Mouse (Mus musculus) stomach, embryonic 15.5 days (tissue): Measurements from ENCODE around the gene Zfr. TPM values are rescaled to one million over a fixed set of nuclear protein-coding genes. Genes with fewer than 3 reads are reported as not detected.
"Not testable (repeated sequence)": the region's sequence is repeated elsewhere in the genome, so short reads cannot be mapped to it uniquely, and the experiment has no call there.

ENCODE experiments used
- ATAC-seq: fragments of 200-750 bp; cut with Nextera tagmentation; 2 replicates; pipeline ENCODE4 v1.8.0; 2017; ENCODE audit warnings: low read depth, moderate number of reproducible peaks, moderate TSS enrichment; ENCODE audit not compliant: insufficient read depth, low FRiP score
- H3K27ac ChIP-seq: fragments of 300-500 bp; sonication (generic); 2 replicates; pipeline ENCODE4 v1.5.1; 2015; ENCODE audit warnings: mild to moderate bottlenecking, inconsistent platforms
- H3K27me3 ChIP-seq: fragments of 300-500 bp; sonication (generic); replicated peaks from 2 replicates; pipeline ENCODE4 v1.6.1; 2015; ENCODE audit warnings: inconsistent platforms
- H3K36me3 ChIP-seq: fragments of 300-500 bp; sonication (generic); 2 replicates; pipeline ENCODE4 v1.6.1; 2015; ENCODE audit warnings: inconsistent platforms
- H3K4me1 ChIP-seq: fragments of 300-500 bp; sonication (generic); 2 replicates; pipeline ENCODE4 v1.6.1; 2015; ENCODE audit warnings: inconsistent platforms
- H3K4me2 ChIP-seq: fragments of 300-500 bp; sonication (generic); 2 replicates; pipeline ENCODE4 v1.6.1; 2015; ENCODE audit warnings: mild to moderate bottlenecking, inconsistent platforms
- H3K4me3 ChIP-seq: fragments of 300-500 bp; sonication (generic); replicated peaks from 2 replicates; pipeline ENCODE4 v1.5.1; 2015; ENCODE audit warnings: inconsistent platforms
- H3K9ac ChIP-seq: fragments of 300-500 bp; sonication (generic); 2 replicates; pipeline ENCODE4 v1.6.1; 2015; ENCODE audit warnings: inconsistent platforms
- H3K9me3 ChIP-seq: fragments of 300-500 bp; sonication (generic); 2 replicates; pipeline ENCODE4 v1.6.1; 2016; ENCODE audit warnings: inconsistent platforms
- WGBS: fragments of 180-500 bp; shearing (Covaris S2); methylation state at CpG from one replicate; pipeline ENCODE4 v1.1.7; 2015; 5-methylcytosine and 5-hydroxymethylcytosine counted together
- polyA plus RNA-seq: library from polyadenylated mRNA; unstranded; fragments of >200 nt; fragmentation: Nextera tagmentation; extraction: Ambion mirVana; gene quantifications from 2 replicates; pipeline ENCODE4 v1.2.1, GENCODE M21; 2015

The Zfr gene
- polyA plus RNA-seq, 1 experiment from 2014 or later: 105 TPM

DNA sequence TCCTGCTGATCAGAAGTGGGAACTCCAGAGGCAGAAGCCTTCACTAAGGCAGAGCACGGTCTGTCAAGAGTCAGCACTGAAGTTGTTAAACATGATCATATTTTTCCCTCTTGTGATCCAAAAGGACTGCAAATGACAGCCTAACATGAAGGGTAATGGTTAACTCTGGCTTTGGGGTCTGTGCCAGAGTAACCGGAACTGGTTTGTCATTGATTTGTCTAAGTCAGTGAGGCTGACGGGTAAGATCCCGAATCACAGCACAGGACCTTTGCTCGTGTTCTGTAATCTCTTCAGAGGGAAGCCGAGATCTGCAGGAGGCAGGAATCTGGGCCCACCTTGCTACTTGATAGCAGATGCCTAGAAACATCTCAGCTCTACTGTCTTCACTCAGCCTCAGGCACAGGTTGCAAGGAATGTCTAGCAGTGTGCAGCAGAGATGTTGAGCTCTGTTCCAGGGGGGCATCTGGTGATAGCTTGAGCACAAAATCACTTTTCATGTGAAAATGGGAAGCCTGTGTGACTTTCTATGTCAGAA lies 90.0 kb downstream of the Zfr start:
- Histone ChIP-seq H3K9me3 (no peaks in the 10 kb centered on the region), H3K4me2 (0 out of 2 replicates have a peak overlapping the region, but pooled peaks have one; percentile 66), H3K4me1 (peaks cover 26% of the 10 kb centered on the region), H3K9ac (no peak overlapping the region), H3K27me3 (no peaks in the 10 kb centered on the region), H3K4me3 (no peak overlapping the region), H3K27ac (0 out of 2 replicates have a peak overlapping the region, but pooled peaks have one; percentile 40), H3K36me3 (no peaks in the 10 kb centered on the region)
- ATAC-seq: no peak
- 61% methylated on average over 6 of the region's 6 CpGs for WGBS

DNA sequence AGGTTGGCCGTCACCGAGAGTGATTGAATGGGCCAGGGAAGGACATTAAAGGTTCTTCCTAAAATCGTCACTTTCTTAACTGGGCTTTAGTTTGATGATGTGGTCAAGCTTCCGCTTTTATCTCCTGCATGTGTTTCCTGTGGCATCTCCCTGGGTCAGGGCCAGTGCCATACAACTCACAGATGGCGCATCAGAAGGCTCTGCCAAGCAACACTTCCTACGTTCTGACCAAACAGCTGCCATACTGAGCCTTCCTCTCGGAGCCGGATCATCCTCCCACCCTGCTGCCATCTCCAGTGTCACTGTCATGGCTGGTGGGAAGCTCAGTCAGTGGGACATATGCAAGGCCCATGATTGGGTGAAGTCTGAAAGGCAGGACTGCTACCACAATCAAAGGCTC lies 93.9 kb downstream of the Zfr start:
- H3K36me3 ChIP-seq: no peaks in the 10 kb centered on the region
- 71% methylated on average over 8 of the region's 8 CpGs for WGBS
- no peak for ATAC-seq
- H3K27me3 ChIP-seq: no peaks in the 10 kb centered on the region
- H3K9ac ChIP-seq: no peak overlapping the region
- no peak overlapping the region for H3K4me3 ChIP-seq
- no peaks in the 10 kb centered on the region for H3K9me3 ChIP-seq
- peaks cover 21% of the 10 kb centered on the region for H3K4me1 ChIP-seq
- no peak overlapping the region for H3K27ac ChIP-seq
- no peak overlapping the region for H3K4me2 ChIP-seq

DNA sequence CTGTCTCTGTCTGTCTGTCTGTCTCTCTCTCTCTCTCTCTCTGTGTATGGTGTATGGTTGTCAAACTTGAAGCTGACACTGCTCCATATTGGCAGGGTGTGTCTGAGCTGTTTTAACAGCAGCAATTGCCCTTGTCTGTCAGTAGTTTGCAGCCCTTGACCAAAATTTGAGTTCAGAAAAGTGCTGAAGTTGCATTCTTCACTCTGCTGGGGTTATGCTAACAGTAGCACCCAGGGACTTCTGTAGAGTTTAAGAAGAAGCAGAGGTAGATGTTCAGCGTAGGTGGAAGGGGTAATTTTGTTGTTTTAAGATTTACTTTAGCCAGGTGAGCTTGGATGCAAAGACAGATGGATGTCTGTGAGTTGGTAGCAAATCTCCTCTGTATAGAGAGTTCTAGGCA lies 94.6 kb downstream of the Zfr start:
- no peaks in the 10 kb centered on the region for H3K27me3 ChIP-seq
- H3K36me3 ChIP-seq: no peaks in the 10 kb centered on the region
- H3K4me1 ChIP-seq: peaks cover 15% of the 10 kb centered on the region; the same call in 1 of the 2 replicates
- 79% methylated on average over 1 of the region's 1 CpGs for WGBS
- no peaks in the 10 kb centered on the region for H3K9me3 ChIP-seq
- no peak overlapping the region for H3K9ac ChIP-seq
- H3K27ac ChIP-seq: no peak overlapping the region
- no peak for ATAC-seq
- no peak overlapping the region for H3K4me3 ChIP-seq
- H3K4me2 ChIP-seq: no peak overlapping the region

DNA sequence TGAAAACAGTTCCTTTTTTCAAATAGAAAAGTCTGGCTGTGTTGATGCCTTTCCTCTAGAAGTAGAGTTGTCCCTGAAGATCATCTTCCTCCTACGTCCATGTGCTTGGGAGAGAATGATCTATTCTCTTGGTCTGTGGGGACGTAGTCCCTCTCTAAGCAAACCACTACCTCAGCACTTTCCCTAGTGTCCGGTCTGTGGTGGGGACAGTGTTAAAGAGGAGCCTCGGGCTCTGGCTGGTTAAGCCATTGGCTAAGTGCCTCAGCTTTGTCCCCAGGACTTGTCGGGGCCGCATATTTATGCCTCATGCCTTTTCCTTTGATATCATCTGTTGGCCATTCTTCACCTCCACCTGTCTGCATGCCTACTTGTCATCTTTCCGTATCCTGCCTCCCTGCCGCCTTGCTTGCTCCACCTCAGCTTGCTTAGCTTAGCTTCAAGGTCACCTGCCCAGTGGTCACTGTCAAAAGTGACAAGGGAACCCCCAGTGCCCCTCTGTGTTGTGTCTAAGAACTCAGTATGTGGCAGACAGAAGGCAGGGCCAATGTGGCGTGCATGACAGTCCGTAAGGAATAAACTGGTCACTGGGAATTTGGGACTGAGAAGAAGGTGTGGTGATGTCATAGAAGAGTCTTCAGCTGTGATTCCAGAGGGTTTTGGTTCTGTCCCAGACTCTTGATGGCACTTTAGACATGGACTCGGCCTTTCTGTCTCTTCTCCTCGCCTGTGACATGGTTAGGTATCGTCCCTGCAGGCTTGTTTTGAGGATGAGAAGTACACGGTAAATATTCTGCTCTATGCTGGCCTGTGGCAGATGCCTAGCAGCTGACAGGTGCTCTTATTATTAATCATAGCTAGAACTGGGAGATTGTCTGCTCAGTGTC lies 97.1 kb downstream of the Zfr start:
- ATAC-seq: no peak
- WGBS: 78% methylated on average over 14 of the region's 14 CpGs
- H3K27ac ChIP-seq: no peak overlapping the region
- H3K27me3 ChIP-seq: no peaks in the 10 kb centered on the region
- H3K4me1 ChIP-seq: peaks cover 13% of the 10 kb centered on the region; the same call in 1 of the 2 replicates
- no peak overlapping the region for H3K9ac ChIP-seq
- H3K4me3 ChIP-seq: no peak overlapping the region
- H3K36me3 ChIP-seq: no peaks in the 10 kb centered on the region
- H3K4me2 ChIP-seq: no peak overlapping the region
- H3K9me3 ChIP-seq: no peaks in the 10 kb centered on the region

DNA sequence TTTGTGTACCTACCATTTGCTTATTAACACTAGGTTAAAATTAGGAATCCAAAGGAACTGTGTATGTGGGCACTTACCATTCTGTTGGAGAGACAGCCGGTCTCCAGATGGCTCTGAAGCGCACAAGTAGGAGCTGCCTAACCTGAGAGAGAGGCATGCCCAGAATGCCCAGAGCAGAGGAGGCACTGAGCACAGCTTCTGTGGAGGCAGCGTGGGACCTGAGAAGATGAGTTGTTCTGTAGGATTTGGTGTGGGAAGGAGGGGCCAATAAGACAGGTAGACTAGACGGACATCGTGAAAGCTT lies 97.7 kb downstream of the Zfr start:
- no peak overlapping the region for H3K27ac ChIP-seq
- no peaks in the 10 kb centered on the region for H3K9me3 ChIP-seq
- WGBS: 88% methylated on average over 5 of the region's 5 CpGs
- no peak for ATAC-seq
- no peaks in the 10 kb centered on the region for H3K27me3 ChIP-seq
- H3K4me2 ChIP-seq: no peak overlapping the region
- H3K36me3 ChIP-seq: no peaks in the 10 kb centered on the region
- no peak overlapping the region for H3K9ac ChIP-seq
- peaks cover 13% of the 10 kb centered on the region; the same call in 1 of the 2 replicates for H3K4me1 ChIP-seq
- no peak overlapping the region for H3K4me3 ChIP-seq

DNA sequence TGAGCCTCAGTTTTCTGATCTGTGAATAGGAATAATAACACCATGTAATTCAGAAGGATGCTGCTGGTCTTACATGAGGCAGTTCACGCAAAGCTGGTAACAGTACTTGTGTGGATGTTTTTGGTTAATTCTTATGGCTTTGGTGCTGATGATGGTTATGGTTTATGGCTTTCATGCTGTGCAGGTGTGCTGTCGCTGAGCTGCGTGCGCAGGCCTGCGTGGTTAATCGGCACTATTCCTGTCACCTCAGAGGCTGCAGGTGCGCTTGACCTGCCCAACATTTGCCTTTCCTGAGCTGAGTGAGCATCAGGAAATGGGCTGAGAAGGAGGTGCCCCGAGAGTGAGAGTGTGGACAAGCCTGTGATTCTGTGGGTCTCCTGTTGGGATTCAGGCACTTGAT lies 98.5 kb downstream of the Zfr start:
- peaks cover 13% of the 10 kb centered on the region; the same call in 1 of the 2 replicates for H3K4me1 ChIP-seq
- H3K4me2 ChIP-seq: no peak overlapping the region
- no peaks in the 10 kb centered on the region for H3K27me3 ChIP-seq
- H3K4me3 ChIP-seq: no peak overlapping the region
- no peak overlapping the region for H3K27ac ChIP-seq
- no peak for ATAC-seq
- H3K9ac ChIP-seq: no peak overlapping the region
- H3K36me3 ChIP-seq: no peaks in the 10 kb centered on the region
- no peaks in the 10 kb centered on the region for H3K9me3 ChIP-seq
- WGBS: 94% methylated on average over 8 of the region's 8 CpGs

DNA sequence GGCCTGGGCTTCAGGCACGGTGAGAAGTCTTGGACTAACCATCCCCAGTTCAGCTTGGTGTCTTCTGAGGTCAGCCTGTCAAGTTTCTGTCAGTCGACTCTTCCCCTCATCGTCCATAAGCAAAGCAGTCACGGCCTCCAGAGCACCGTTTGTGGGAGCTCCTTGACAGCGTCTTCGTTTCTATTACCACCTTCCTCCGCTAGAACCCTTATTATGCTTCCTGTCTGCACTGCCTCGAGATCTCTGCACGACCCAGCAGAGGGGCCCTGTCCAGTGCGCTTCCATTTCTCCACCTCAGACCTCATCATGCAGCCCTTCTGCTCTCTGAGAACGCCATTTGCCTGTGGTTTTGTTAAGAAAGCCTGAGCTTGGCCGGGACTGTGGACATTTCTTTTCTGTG lies 99.2 kb downstream of the Zfr start:
- Histone ChIP-seq H3K4me3 (no peak overlapping the region), H3K27ac (no peak overlapping the region), H3K9me3 (no peaks in the 10 kb centered on the region), H3K4me2 (no peak overlapping the region), H3K9ac (no peak overlapping the region), H3K27me3 (no peaks in the 10 kb centered on the region), H3K4me1 (peaks cover 14% of the 10 kb centered on the region), H3K36me3 (no peaks in the 10 kb centered on the region)
- 77% methylated on average over 13 of the region's 13 CpGs for WGBS
- no peak for ATAC-seq

DNA sequence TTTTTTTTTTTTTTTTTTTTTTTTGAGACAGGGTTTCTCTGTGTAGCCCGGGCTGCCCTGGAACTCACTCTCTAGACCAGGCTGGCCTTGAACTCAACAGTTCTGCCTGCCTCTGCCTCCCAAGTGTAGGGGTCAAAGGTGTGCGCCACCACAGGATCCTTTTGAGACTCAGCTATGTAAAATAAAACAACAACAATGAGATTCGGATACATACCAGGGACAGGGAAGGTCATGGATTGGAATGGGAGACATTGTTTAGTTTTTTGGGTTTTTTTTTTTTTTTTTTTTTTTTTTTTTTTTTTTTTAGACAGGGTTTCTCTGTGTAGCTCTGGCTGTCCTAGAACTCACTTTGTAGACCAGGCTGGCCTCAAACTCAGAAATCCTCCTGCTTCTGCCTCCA lies 99.7 kb downstream of the Zfr start:
- ATAC-seq, H3K36me3 ChIP-seq, H3K27me3 ChIP-seq, H3K4me3 ChIP-seq, H3K9me3 ChIP-seq, H3K4me2 ChIP-seq, H3K27ac ChIP-seq, H3K9ac ChIP-seq: not testable (repeated sequence)
- peaks cover 18% of the 10 kb centered on the region for H3K4me1 ChIP-seq
- WGBS: 87% methylated on average over 3 of the region's 3 CpGs

DNA sequence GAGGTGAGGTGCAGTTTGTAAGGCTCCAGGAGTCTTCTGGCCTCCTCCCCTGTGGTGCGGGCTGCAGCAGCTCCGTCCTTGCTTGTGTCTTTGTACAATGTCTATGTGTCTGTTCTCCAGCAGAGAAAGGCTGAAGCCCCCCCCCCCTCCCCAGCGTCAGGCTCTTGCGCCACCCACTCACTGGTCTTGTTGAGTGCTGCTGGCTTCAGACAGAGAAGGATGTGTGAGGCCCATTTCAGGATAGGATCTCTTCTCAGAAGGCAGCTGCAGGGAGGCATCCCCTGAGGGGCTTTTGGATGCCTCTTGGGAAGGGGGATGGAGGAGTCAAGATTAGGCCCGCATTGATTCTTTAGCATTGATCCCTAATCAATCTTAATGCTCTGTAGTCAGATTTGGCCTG lies 100.2 kb downstream of the Zfr start:
- Histone ChIP-seq H3K4me1 (peaks cover 21% of the 10 kb centered on the region), H3K36me3 (no peaks in the 10 kb centered on the region), H3K9ac (no peak overlapping the region), H3K4me2 (no peak overlapping the region), H3K4me3 (no peak overlapping the region), H3K9me3 (no peaks in the 10 kb centered on the region), H3K27ac (no peak overlapping the region), H3K27me3 (no peaks in the 10 kb centered on the region)
- no peak for ATAC-seq
- WGBS: 58% methylated on average over 5 of the region's 5 CpGs

DNA sequence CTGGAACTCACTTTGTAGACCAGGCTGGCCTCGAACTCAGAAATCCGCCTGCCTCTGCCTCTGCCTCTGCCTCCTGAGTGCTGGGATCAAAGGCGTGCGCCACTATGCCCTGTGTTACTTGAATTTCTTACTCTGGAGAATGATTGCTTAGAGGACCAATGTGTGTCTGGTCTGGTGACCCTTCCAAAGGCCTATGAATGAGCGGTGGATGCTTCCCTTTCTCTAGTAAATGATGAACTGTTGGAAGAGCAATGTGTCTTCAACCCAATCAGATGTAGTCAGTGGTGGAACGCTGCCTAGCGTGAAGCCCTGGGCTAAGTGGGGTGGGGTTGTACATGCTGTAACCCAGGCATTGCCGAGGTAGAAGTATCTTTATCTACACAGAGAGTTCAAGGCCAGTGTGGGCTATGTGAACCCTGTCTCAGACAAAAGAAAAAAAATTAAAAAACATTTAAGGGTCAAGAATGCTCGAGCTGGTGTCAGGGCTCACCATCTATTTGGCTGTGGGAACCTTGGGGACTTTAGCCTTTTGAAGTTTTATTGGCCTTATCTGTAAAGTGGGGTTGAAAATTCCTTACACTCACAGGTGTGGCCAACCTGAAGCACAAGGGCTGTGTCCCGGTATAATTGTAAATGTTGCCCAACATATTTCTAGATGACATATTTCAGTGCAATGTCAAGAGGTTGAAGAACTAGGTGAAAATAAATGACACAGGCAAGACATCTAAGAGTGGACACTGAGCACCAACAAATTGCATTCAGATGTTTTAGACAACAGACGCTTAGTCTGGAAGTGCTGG lies 101.2 kb downstream of the Zfr start:
- WGBS: 79% methylated on average over 11 of the region's 11 CpGs
- no peaks in the 10 kb centered on the region for H3K27me3 ChIP-seq
- no peak overlapping the region for H3K9ac ChIP-seq
- no peaks in the 10 kb centered on the region for H3K9me3 ChIP-seq
- H3K36me3 ChIP-seq: no peaks in the 10 kb centered on the region
- no peak overlapping the region for H3K4me3 ChIP-seq
- 0 out of 2 replicates have a peak overlapping the region, but pooled peaks have one; percentile 21 for H3K27ac ChIP-seq
- peaks cover 17% of the 10 kb centered on the region for H3K4me1 ChIP-seq
- ATAC-seq: no peak
- no peak overlapping the region; the same call in 1 of the 2 replicates for H3K4me2 ChIP-seq

DNA sequence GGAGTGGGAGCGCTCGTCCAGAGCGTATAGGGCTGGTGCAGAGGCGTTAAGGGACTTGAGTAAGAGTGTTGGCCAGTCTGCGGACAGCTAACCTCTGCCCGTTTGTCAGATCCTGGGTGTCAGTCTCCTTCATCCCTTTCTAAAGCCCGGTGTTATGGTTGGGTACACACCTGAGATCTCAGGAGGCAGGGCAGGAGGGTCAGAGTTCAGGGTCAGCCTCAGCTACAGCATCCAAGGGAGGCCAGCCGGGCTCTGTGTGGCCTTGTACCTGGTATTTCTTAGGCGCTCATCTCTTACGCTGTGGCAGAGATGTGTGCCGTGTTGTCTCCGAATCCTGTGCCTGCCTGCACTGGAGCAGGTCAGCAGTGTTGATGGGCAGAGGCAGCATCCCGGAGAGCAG lies 103.5 kb downstream of the Zfr start:
- Histone ChIP-seq H3K4me2 (no peak overlapping the region), H3K4me1 (peaks cover 21% of the 10 kb centered on the region), H3K9me3 (no peaks in the 10 kb centered on the region), H3K9ac (no peak overlapping the region), H3K27me3 (no peaks in the 10 kb centered on the region), H3K27ac (no peak overlapping the region), H3K36me3 (no peaks in the 10 kb centered on the region), H3K4me3 (no peak overlapping the region)
- no peak for ATAC-seq
- WGBS: 85% methylated on average over 13 of the region's 13 CpGs
